Mouse (Mus musculus) c-Kit-positive CD71-positive TER-119-positive erythroid progenitor cells, embryonic 14.5 days (primary cell): ENCODE results near the gene Spata3.
A peak's percentile ranks its signal among the peaks of the same experiment; 100 is the strongest.

Source experiments
- DNase-seq: peaks from one replicate; pipeline ENCODE4 v3.0.0-alpha.2; 2013; ENCODE audit warnings: low spot score

The Spata3 gene

DNA sequence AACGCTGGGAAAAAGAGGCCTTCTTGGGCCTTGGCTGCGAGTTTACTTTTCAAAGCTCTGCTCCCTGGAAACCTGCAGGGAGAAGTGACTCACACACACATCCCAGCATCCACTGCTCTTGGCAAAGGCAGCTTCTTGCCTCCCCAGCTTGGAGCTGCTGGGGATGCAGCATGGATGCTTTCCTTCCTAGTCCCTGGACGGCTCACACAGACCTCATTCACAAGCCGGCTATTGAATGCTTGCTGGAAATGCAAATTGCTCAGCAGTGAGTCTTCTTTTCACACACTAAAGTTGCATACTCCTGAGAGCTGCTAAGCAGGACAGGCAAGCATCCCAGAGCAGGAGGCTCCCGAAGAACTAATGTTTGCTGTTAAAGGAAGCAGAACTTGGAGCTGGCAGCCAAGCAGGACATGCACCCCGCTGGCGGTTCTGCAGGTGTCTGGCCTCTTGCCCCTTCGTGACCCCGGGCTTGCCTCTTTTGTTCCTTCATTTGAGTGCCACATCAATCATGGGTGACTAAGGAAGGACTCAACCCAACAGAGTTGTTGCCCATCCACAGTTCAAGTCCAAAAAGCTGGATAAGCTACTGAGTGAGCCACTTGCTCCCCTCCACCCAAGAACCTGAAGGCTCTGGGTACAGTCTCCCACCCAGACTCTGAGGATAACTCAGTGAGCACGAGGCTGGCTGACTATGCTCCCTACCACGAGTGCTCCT lies 15.8 kb downstream of the Spata3 start:
- no peak for DNase-seq

GRCm38 (mm10) chr1:86038191-86038951 lies 21.8 kb downstream of the Spata3 start:
- DNase-seq: no peak

DNA sequence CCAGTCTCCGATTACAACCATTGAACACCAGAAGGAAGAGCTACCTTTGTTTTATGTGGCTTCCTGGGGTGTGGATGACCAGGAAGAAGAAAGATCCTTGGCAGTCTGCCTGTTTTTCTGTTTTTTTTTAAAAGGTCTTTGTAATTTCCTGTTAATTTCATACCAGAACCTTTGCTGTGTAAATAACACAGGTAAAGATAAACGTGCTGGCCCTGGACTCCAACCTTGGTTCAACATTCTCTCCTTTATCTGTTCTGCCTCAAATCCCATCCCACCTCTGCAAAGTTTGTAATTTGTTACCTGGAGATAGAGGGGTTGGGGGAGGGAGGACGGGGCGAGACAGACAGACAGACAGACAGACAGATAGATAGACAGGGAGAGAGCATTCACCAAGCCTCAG lies 23.5 kb downstream of the Spata3 start:
- no peak for DNase-seq

- no peak for DNase-seq
Observed at GRCm38 (mm10) chr1:86040817-86041216, 24.2 kb downstream of the Spata3 start.

- no peak for DNase-seq
Observed at GRCm38 (mm10) chr1:86045056-86045455, 28.4 kb downstream of the Spata3 start.

GRCm38 (mm10) chr1:86045848-86046805 lies 29.5 kb downstream of the Spata3 start, which contains the start of gene 2810459M11Rik:
Gene 2810459M11Rik (plus strand): TSS chr1:86045863.
- DNase-seq: no peak

DNA sequence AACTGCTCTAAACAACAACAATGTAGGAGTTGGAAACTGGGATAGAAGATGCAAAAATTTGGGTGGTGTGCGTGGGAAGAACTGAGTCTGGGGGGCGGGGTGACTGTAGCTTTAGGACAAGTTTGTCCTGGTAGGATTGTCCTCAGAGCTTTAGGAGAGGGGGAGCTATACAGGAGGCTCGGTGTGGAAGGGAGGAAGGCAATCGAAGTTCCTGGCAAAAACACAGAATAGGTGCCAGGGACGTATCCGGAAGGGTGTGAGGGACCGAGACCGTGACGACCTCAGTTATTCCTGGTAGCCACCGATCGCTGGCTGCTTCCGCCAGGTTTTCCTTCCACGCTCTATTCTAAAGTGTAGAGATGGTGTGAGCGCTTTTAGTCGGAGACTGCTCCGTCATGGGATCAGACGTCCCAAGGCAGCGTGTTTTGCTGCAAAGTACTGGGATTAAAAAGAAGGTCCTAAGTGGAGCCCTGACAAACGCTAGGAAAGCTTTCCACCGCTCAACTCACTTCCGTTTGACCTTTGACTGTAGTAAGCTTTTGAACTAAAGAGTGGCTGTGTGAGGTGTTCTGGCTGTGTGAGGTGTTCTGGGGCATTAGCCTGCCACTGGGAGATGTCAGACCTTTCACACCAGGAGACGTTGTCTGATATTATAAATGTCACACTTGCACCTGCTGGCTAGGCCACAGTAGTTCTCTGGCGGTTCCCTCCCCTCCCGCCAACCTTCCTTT lies 30.4 kb downstream of the Spata3 start:
- no peak for DNase-seq

GRCm38 (mm10) chr1:86048231-86048630 lies 31.6 kb downstream of the Spata3 start:
- no peak for DNase-seq

DNA sequence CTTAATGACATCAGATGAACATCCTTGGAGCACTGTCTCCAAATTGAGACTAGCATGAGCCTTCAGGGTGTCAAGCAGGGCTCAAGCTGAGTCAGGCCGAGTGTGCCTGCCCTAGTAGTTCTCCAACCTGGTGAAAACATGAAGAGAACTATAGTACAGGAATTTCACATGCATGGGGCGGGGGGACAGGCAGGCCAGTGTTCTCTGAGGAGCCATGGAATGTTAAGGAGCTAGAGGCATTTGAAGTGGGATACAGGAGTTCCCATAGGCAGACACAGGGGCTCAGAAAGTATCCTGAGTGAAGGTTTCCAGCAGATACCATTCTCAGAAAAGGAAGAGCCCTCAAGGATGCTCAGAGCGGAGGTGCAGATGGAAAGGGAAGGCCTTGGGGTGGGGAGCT lies 32.1 kb downstream of the Spata3 start:
- DNase-seq: no peak

GRCm38 (mm10) chr1:86053198-86053921 lies 36.7 kb downstream of the Spata3 start:
- DNase-seq: no peak

DNA sequence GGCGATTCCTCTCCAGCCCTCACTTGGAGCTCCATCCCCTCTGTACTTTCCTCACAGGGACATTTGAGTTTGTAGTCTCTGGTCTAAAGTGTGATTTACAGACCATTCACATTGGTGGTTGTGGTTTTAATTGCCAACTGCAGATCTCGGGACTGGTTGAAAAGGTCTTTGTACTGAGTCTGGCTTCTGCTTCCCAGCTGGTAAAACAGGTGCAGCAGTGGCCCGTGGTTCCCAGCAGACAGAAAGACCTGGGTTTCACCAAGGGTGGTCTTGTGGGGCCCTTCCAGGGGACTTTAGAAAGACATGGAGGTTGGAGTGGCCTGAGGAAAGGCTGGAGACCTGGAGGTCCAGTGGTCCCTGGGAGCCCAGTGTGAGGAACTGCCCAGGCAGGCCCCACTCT lies 38.3 kb downstream of the Spata3 start:
- no peak for DNase-seq

DNA sequence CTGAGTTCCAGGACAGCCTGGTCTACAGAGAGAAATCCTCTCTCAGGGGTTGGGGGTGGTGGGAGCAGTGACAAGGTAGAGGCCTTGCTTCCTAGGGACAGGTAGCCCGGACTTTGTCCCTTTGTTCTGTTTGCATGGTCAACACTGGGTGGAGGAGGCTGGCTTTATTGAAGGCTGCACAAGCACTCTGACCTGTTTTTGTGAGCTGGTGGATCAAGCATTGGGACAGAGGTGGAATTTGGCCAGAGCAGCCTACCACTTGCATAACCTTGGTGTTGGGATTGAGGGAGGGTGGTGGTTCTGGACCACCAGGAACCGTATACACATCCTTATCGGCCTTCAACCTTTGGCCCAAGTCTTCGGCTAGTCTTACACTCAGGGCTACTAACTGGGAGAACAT lies 39.7 kb downstream of the Spata3 start:
- DNase-seq: no peak

DNA sequence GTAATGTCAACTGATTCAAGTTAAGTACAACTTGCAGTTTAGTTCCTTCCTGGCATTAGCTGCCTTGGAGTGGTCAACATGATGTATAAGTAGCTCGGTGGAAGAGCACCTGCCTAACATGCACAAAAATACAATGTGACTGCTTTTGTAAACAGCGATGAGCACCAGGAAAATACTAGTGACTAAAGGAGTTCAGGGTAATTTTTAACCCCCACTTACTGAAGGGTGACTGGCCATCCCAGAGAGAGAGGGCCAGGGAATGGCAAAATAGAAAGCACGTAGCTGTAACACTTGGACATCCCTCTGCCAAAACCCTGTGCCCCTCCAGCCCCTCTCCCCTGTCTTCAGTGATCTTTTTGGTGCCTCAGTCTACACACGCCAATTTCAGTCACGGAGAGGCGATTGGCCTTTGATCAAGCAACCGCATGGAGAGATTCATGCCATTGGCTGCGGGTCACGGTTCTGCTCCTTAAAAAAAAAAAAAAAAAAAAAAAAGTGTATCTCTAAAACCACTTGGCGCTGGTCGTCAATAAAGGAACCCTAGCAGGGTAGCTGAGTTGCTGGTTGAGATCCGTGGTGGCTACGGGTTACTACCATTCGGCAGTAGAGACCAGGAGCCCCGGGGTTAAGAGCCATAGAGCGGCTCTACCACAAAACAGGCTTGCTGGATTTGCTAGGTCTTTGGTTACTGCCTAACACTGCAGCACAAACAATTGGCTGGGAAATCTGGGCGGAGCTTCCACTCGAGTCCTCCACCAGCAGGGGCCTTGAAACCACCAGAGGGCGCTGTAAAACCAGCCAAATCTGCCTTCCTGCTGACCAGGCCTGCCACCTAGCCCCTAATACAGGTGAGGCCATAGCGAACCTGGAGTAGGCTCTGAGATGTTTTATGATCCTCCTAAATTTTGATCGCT lies 42.5 kb downstream of the Spata3 start:
- peak; percentile 95 for DNase-seq

DNA sequence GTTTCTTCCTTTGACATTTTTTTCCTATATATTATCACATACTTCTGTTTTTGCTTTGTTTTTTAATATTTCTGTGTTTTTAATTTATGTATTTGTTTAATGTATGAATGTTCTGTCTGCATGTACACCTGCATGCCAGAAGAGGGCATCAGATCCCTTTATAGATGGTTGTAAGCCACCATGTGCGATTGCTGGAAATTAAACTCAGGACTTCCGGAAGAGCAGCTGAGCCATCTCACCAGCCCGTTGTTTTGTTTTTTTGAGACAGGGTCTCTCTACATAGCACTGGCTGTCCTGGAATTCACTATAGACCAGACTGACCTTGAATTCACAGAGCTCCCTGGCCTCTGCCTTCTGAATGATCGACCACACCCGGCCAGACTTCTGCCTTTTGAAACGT lies 45.9 kb downstream of the Spata3 start:
- DNase-seq: no peak

GRCm38 (mm10) chr1:86064271-86064991 lies 47.8 kb downstream of the Spata3 start, which contains the start of gene Psmd1:
Gene Psmd1 (plus strand): TSS chr1:86064387.
- peak; percentile 95 for DNase-seq

GRCm38 (mm10) chr1:86076565-86076964 lies 59.9 kb downstream of the Spata3 start:
- no peak for DNase-seq
